21 mouse cellular contexts compared by ENCODE assay signal in genomic region chr6:51761506-51761905, GRCm38 (mm10).
DNase-seq lines count a peak whose midpoint lies in the region; ATAC-seq and TF ChIP-seq lines count a peak whose summit lies in the region.
"Had no signal": no experiment of that assay in that cellular context is flagged by ENCODE, and none has a peak within 500 bp of the region (broad histone marks: within the 10 kb centered on the region; RNA-seq: fewer than 3 reads in every experiment).

No protein-coding gene starts in this region.

- H3K9ac ChIP-seq in kidney, embryonic 16.5 days (replicated peaks; ENCODE audit: low read length), result no peak overlapping the region
- H3K9ac ChIP-seq in intestine, postnatal 0 days (ENCODE audit: low read depth, low read length), result no peak overlapping the region
- H3K9ac ChIP-seq: embryonic facial prominence, embryonic 12.5 days; forebrain, embryonic 12.5 days; heart, embryonic 12.5 days; hindbrain, embryonic 15.5 days had no signal

- DNase-seq in adrenal gland, postnatal 10 days, result peak; percentile 18
- DNase-seq in adrenal gland, postnatal 4 days (ENCODE audit: low spot score in 2 of 2), result no peak
- DNase-seq in kidney, postnatal 36 days, result no peak
- DNase-seq in urinary bladder, postnatal 25 days (ENCODE audit: low spot score), result peak; percentile 21
- no peak for DNase-seq in urinary bladder, postnatal 10 days (ENCODE audit: low spot score)
- DNase-seq: cerebellum, adult 11-12 months; cerebellum, adult 9-10 months; cerebellum, postnatal 25 days; gastrocnemius, postnatal 10 days; heart, adult 2 months; heart, postnatal 36 days had no signal

- peaks cover 13% of the 10 kb centered on the region for H3K4me1 ChIP-seq in kidney, embryonic 16.5 days (ENCODE audit: insufficient read depth, low read length)
- H3K4me1 ChIP-seq in intestine, postnatal 0 days (replicated peaks; ENCODE audit: control insufficient read depth, insufficient read depth, low read length), result no peaks in the 10 kb centered on the region
- H3K4me1 ChIP-seq: embryonic facial prominence, embryonic 12.5 days; heart, embryonic 12.5 days had no signal

- H3K9me3 ChIP-seq in kidney, embryonic 16.5 days (ENCODE audit: low read length), result no peaks in the 10 kb centered on the region
- no peaks in the 10 kb centered on the region for H3K9me3 ChIP-seq in intestine, postnatal 0 days (ENCODE audit: control insufficient read depth)
- H3K9me3 ChIP-seq: embryonic facial prominence, embryonic 12.5 days; forebrain, embryonic 12.5 days; heart, embryonic 12.5 days; hindbrain, embryonic 15.5 days had no signal

- no peak for TF ChIP-seq CTCF in intestine, postnatal 0 days (IDR thresholded peaks at IDR 0.05; ENCODE audit: low read depth)

- 44% methylated on average over 5 of the region's 5 CpGs for WGBS in kidney, embryonic 16.5 days
- WGBS in intestine, postnatal 0 days, result 64% methylated on average over 5 of the region's 5 CpGs

- H3K27ac ChIP-seq in kidney, embryonic 16.5 days (ENCODE audit: low read length), result no peak overlapping the region
- no peak overlapping the region for H3K27ac ChIP-seq in intestine, postnatal 0 days (ENCODE audit: low read depth, low read length)
- H3K27ac ChIP-seq: embryonic facial prominence, embryonic 12.5 days; forebrain, embryonic 12.5 days; heart, adult 2 months; hindbrain, embryonic 15.5 days had no signal

- ATAC-seq in kidney, embryonic 16.5 days (ENCODE audit: low FRiP score, low TSS enrichment), result peak; percentile 31; the same call in 1 of the 2 replicates
- ATAC-seq in intestine, postnatal 0 days, result no peak
- ATAC-seq: activated CD4-positive, CD25-positive, alpha-beta regulatory T cell, adult 4 months; forebrain, embryonic 16.5 days; Patski had no signal

- no peak overlapping the region for H3K4me2 ChIP-seq in kidney, embryonic 16.5 days (replicated peaks; ENCODE audit: low read depth, low read length)
- H3K4me2 ChIP-seq in intestine, postnatal 0 days (replicated peaks; ENCODE audit: low read depth), result no peak overlapping the region
- H3K4me2 ChIP-seq: embryonic facial prominence, embryonic 12.5 days; forebrain, embryonic 12.5 days; heart, embryonic 12.5 days; hindbrain, embryonic 15.5 days had no signal

- H3K4me3 ChIP-seq in kidney, embryonic 16.5 days (ENCODE audit: low read length), result no peak overlapping the region
- H3K4me3 ChIP-seq in intestine, postnatal 0 days (ENCODE audit: low read depth, low read length), result no peak overlapping the region
- H3K4me3 ChIP-seq: embryonic facial prominence, embryonic 12.5 days; forebrain, embryonic 12.5 days; heart, adult 2 months; heart, embryonic 12.5 days; hindbrain, embryonic 15.5 days had no signal

- H3K27me3 ChIP-seq in kidney, embryonic 16.5 days (ENCODE audit: insufficient read depth, low read length), result 0 out of 2 replicates have a peak, but pooled peaks cover 2% of the 10 kb centered on the region
- no peaks in the 10 kb centered on the region for H3K27me3 ChIP-seq in intestine, postnatal 0 days (replicated peaks; ENCODE audit: control insufficient read depth, insufficient read depth, low read length)
- H3K27me3 ChIP-seq: CH12.LX; embryonic facial prominence, embryonic 12.5 days; hindbrain, embryonic 15.5 days had no signal

- no peaks in the 10 kb centered on the region for H3K36me3 ChIP-seq in kidney, embryonic 16.5 days (ENCODE audit: insufficient read depth, low read length)
- no peaks in the 10 kb centered on the region for H3K36me3 ChIP-seq in intestine, postnatal 0 days (ENCODE audit: control insufficient read depth, insufficient read depth)
- H3K36me3 ChIP-seq: embryonic facial prominence, embryonic 12.5 days; forebrain, embryonic 12.5 days; heart, embryonic 12.5 days; hindbrain, embryonic 15.5 days had no signal

Comparison
In these comparisons a context has a peak if more than half of its experiments do, and no peak if none do; other contexts are left out.
1. DNase-seq: peak in adrenal gland, postnatal 10 days (single experiment) and urinary bladder, postnatal 25 days (single experiment); none in adrenal gland, postnatal 4 days (0 of 2), kidney, postnatal 36 days (0 of 2) and urinary bladder, postnatal 10 days (single experiment).